Comparison of ENCODE assay signal across 10 mouse cellular contexts in genomic region chr17:34126826-34127420, GRCm38 (mm10). TPM values are rescaled to one million over a fixed set of nuclear protein-coding genes. Genes with fewer than 3 reads are reported as not detected.
DNase-seq lines count a peak whose midpoint lies in the region; ATAC-seq and TF ChIP-seq lines count a peak whose summit lies in the region.
"Had no signal": no experiment of that assay in that cellular context is flagged by ENCODE, and none has a peak within 500 bp of the region (broad histone marks: within the 10 kb centered on the region; RNA-seq: fewer than 3 reads in every experiment).

No protein-coding gene starts in this region.

- WGBS in liver, embryonic 12.5 days (ENCODE audit: insufficient replicate concordance): 65% methylated on average over 9 of the region's 9 CpGs
- 64% methylated on average over 9 of the region's 9 CpGs for WGBS in liver, postnatal 0 days (ENCODE audit: insufficient replicate concordance)
- WGBS in limb, embryonic 13.5 days: 41% methylated on average over 9 of the region's 9 CpGs

- H3K9me3 ChIP-seq in liver, embryonic 12.5 days (replicated peaks): no peaks in the 10 kb centered on the region
- no peaks in the 10 kb centered on the region for H3K9me3 ChIP-seq in liver, postnatal 0 days (ENCODE audit: low read length)
- H3K9me3 ChIP-seq in limb, embryonic 13.5 days: no peaks in the 10 kb centered on the region

- H3K9ac ChIP-seq in liver, embryonic 12.5 days: 0 out of 2 replicates have a peak overlapping the region, but pooled peaks have one; percentile 25
- no peak overlapping the region for H3K9ac ChIP-seq in liver, postnatal 0 days (replicated peaks)
- H3K9ac ChIP-seq in limb, embryonic 13.5 days: peak overlapping the region; percentile 25; the same call in 1 of the 2 replicates

- TF ChIP-seq CTCF in liver, postnatal 0 days (IDR thresholded peaks at IDR 0.05; ENCODE audit: low read depth): no peak

- H3K27ac ChIP-seq in liver, embryonic 12.5 days: peak overlapping the region; percentile 24; the same call in 1 of the 2 replicates
- H3K27ac ChIP-seq in liver, postnatal 0 days (ENCODE audit: low read depth): no peak overlapping the region
- H3K27ac ChIP-seq in limb, embryonic 13.5 days: peak overlapping the region; percentile 55; the same call in 1 of the 2 replicates

- H3K27me3 ChIP-seq in liver, embryonic 12.5 days (replicated peaks): peaks cover 40% of the 10 kb centered on the region
- 0 out of 2 replicates have a peak, but pooled peaks cover 4% of the 10 kb centered on the region for H3K27me3 ChIP-seq in liver, postnatal 0 days (ENCODE audit: insufficient read depth, low read length)
- no peaks in the 10 kb centered on the region for H3K27me3 ChIP-seq in limb, embryonic 13.5 days

- no peak overlapping the region for H3K4me2 ChIP-seq in liver, embryonic 12.5 days
- no peak overlapping the region for H3K4me2 ChIP-seq in liver, postnatal 0 days (ENCODE audit: low read depth, low read length)
- 0 out of 2 replicates have a peak overlapping the region, but pooled peaks have one; percentile 11 for H3K4me2 ChIP-seq in limb, embryonic 13.5 days (replicated peaks)

- no peak for ATAC-seq in liver, embryonic 12.5 days
- ATAC-seq in liver, postnatal 0 days: no peak
- no peak for ATAC-seq in limb, embryonic 13.5 days (ENCODE audit: low FRiP score, low read depth)
- no peak for ATAC-seq in frontal cortex, adult (ENCODE audit: low TSS enrichment)

- H3K4me1 ChIP-seq in liver, embryonic 12.5 days: peaks cover 68% of the 10 kb centered on the region
- H3K4me1 ChIP-seq in liver, postnatal 0 days (ENCODE audit: insufficient read depth): peaks cover 38% of the 10 kb centered on the region
- peaks cover 53% of the 10 kb centered on the region for H3K4me1 ChIP-seq in limb, embryonic 13.5 days

- no peak overlapping the region for H3K4me3 ChIP-seq in liver, embryonic 12.5 days
- H3K4me3 ChIP-seq in liver, postnatal 0 days (ENCODE audit: low read depth, low read length): no peak overlapping the region
- H3K4me3 ChIP-seq in limb, embryonic 13.5 days: no peak overlapping the region

- H3K36me3 ChIP-seq in liver, embryonic 12.5 days: no peaks in the 10 kb centered on the region
- H3K36me3 ChIP-seq in liver, postnatal 0 days (replicated peaks; ENCODE audit: insufficient read depth, low read length): no peaks in the 10 kb centered on the region
- peaks cover 9% of the 10 kb centered on the region for H3K36me3 ChIP-seq in limb, embryonic 13.5 days

- DNase-seq in heart, adult 11 months: peak; percentile 92
- no peak for DNase-seq in heart, adult 18-20 months
- no peak for DNase-seq in liver, postnatal 0 days
- DNase-seq in R1 (ENCODE audit: low read depth, low spot score): peak; percentile 60
- no peak for DNase-seq in T-cell, adult 2 months (ENCODE audit: low spot score)
- DNase-seq: left cerebral cortex, postnatal 4 days had no signal

- no peak for TF ChIP-seq EP300 in liver, postnatal 0 days (IDR thresholded peaks at IDR 0.05; ENCODE audit: low read depth)

RNA-seq across cellular contexts. Expression of gene Brd2, which starts 4.5 kb away (rescaled TPM):
- total RNA-seq in heart, adult 18-20 months (2021): 10 to 100 TPM; 64.5 to 79.0 TPM
- polyA plus RNA-seq in liver, embryonic 12.5 days (2016; fragmentation: Nextera tagmentation; extraction: Ambion mirVana): 59.9 and 66.1 TPM in 2 replicates
- 29.2 and 32.5 TPM in 2 replicates for polyA plus RNA-seq in liver, postnatal 0 days (2015; fragmentation: Nextera tagmentation; extraction: Ambion mirVana)
- 132 and 133 TPM in 2 replicates for polyA plus RNA-seq in limb, embryonic 13.5 days (2015; fragmentation: Nextera tagmentation; extraction: Ambion mirVana)

RNA-seq across cellular contexts. Expression of gene H2-DMa, which starts 7.6 kb away (rescaled TPM):
- 1 to 10 TPM; 5.9 to 7.2 TPM for total RNA-seq in heart, adult 18-20 months (2021)
- 3.1 and 4.3 TPM in 2 replicates for polyA plus RNA-seq in liver, embryonic 12.5 days (2016; fragmentation: Nextera tagmentation; extraction: Ambion mirVana)
- polyA plus RNA-seq in liver, postnatal 0 days (2015; fragmentation: Nextera tagmentation; extraction: Ambion mirVana): 9.7 and 11.9 TPM in 2 replicates
- 14.2 and 15.6 TPM in 2 replicates for polyA plus RNA-seq in limb, embryonic 13.5 days (2015; fragmentation: Nextera tagmentation; extraction: Ambion mirVana)

RNA-seq across cellular contexts. Expression of gene H2-DMb2, which starts 16.2 kb away (rescaled TPM):
- total RNA-seq in heart, adult 18-20 months (2021): 1 to 10 TPM; 2.0 to 7.5 TPM
- polyA plus RNA-seq in liver, embryonic 12.5 days (2016; fragmentation: Nextera tagmentation; extraction: Ambion mirVana): 0.30 and 0.35 TPM in 2 replicates
- 1.9 and 2.1 TPM in 2 replicates for polyA plus RNA-seq in liver, postnatal 0 days (2015; fragmentation: Nextera tagmentation; extraction: Ambion mirVana)
- 0.15 and 0.38 TPM in 2 replicates for polyA plus RNA-seq in limb, embryonic 13.5 days (2015; fragmentation: Nextera tagmentation; extraction: Ambion mirVana)

RNA-seq across cellular contexts. Expression of gene H2-DMb1, which starts 25.9 kb away (rescaled TPM):
- total RNA-seq in heart, adult 18-20 months (2021): 1 to 10 TPM; 3.0 to 3.9 TPM
- polyA plus RNA-seq in liver, embryonic 12.5 days (2016; fragmentation: Nextera tagmentation; extraction: Ambion mirVana): 0.21 and 0.45 TPM in 2 replicates
- 3.9 and 4.0 TPM in 2 replicates for polyA plus RNA-seq in liver, postnatal 0 days (2015; fragmentation: Nextera tagmentation; extraction: Ambion mirVana)
- polyA plus RNA-seq in limb, embryonic 13.5 days (2015; fragmentation: Nextera tagmentation; extraction: Ambion mirVana): 1.5 and 1.7 TPM in 2 replicates

RNA-seq across cellular contexts. Expression of gene H2-Oa, which starts 34.8 kb away (rescaled TPM):
- total RNA-seq in heart, adult 18-20 months (2021): 1 to 10 TPM in 1 of 2 experiments, not detected in 1; 1.6 TPM
- 0.37 and 0.56 TPM in 2 replicates for polyA plus RNA-seq in liver, embryonic 12.5 days (2016; fragmentation: Nextera tagmentation; extraction: Ambion mirVana)
- 0.72 and 0.85 TPM in 2 replicates for polyA plus RNA-seq in liver, postnatal 0 days (2015; fragmentation: Nextera tagmentation; extraction: Ambion mirVana)
- 0.55 and 0.65 TPM in 2 replicates for polyA plus RNA-seq in limb, embryonic 13.5 days (2015; fragmentation: Nextera tagmentation; extraction: Ambion mirVana)
- total RNA-seq: heart, postnatal 4 days; left cerebral cortex, postnatal 4 days had no signal

Comparison
In these comparisons a context has a peak if more than half of its experiments do, and no peak if none do; other contexts are left out.
1. DNase-seq: peak in heart, adult 11 months (single experiment) and R1 (single experiment); none in heart, adult 18-20 months (0 of 2), liver, postnatal 0 days (single experiment) and T-cell, adult 2 months (single experiment).